ENCODE assay signal across 8 mouse cellular contexts in the genomic region with DNA sequence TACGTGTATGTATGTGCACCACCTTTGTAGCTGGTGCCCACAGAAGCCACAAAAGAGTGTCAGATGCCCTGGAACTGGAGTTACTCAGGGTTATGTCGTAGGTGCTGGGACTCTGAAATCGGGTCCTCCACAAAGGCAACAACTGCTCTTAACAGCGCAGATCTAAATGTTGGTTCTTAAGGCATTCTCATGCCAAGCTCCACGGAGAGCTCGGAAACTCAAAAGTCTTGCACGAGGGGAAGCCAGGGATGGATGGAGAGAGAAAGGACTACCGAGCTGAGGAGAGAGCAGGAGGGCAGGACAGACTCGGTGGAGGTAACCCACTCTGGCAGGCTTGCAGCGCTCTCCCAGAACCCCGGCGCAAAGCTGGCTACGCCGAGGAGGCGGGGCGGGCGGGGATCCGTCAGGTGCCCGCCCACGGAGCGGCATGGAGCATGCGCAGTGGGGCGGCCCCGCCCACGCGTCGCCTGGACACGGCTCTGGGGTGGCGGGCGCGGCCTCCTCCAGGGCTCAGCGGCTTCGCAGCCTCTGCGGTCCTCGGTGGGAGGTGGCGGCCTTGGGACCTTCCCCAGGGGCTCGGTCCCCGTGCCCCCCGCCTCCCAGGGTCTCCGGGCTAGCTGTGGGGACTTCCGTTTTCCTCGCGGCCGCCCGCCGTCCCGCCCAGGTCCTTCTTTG. TPM values are rescaled to one million over a fixed set of nuclear protein-coding genes. Genes with fewer than 3 reads are reported as not detected.
DNase-seq lines count a peak whose midpoint lies in the region; ATAC-seq and TF ChIP-seq lines count a peak whose summit lies in the region.

A gene (plus strand): TSS at position 516 of the 675 bp plus-strand sequence.

- ATAC-seq in embryonic facial prominence, embryonic 13.5 days (ENCODE audit: insufficient number of reproducible peaks, insufficient read depth, low FRiP score, low TSS enrichment, low read depth): peak; percentile 98
- peak; percentile 97 for ATAC-seq in limb, embryonic 14.5 days (ENCODE audit: low FRiP score, low read depth)
- peak; percentile 98 for ATAC-seq in midbrain, postnatal 0 days (ENCODE audit: low FRiP score)

- peak; percentile 68; the same call in 1 of the 2 replicates for TF ChIP-seq POLR2A in limb, embryonic 14.5 days (IDR thresholded peaks at IDR 0.05; ENCODE audit: borderline replicate concordance, extremely low read depth, insufficient read depth, insufficient read length)

- no peaks in the 10 kb centered on the region for H3K9me3 ChIP-seq in embryonic facial prominence, embryonic 13.5 days
- no peaks in the 10 kb centered on the region for H3K9me3 ChIP-seq in limb, embryonic 14.5 days (ENCODE audit: control insufficient read depth, low read length)
- no peaks in the 10 kb centered on the region for H3K9me3 ChIP-seq in midbrain, postnatal 0 days (ENCODE audit: low read length)

- H3K27ac ChIP-seq in embryonic facial prominence, embryonic 13.5 days: peak within 1 kb of the TSS; percentile 85
- H3K27ac ChIP-seq in limb, embryonic 14.5 days (replicated peaks; ENCODE audit: low read depth, low read length): peak within 1 kb of the TSS; percentile 71
- H3K27ac ChIP-seq in midbrain, postnatal 0 days (ENCODE audit: low read depth, low read length): peak within 1 kb of the TSS; percentile 88

- peak; percentile 93 for DNase-seq in 3134 (ENCODE audit: extremely low read depth, insufficient read length, low spot score)
- peak; percentile 97 to 98 for DNase-seq in adrenal gland, postnatal 36 days
- DNase-seq in heart, adult 8-10 months (ENCODE audit: low spot score): peak; percentile 87
- peak; percentile 91 for DNase-seq in kidney, adult 9 months
- peak; percentile 93 for DNase-seq in limb, embryonic 14.5 days (ENCODE audit: low spot score)
- DNase-seq in midbrain, postnatal 0 days (ENCODE audit: low spot score): peak; percentile 95
- DNase-seq in spleen, postnatal 14 days (ENCODE audit: low spot score in 2 of 2): peak; percentile 89 to 91

- under 1% methylated on average over 47 of the region's 47 CpGs for WGBS in embryonic facial prominence, embryonic 13.5 days
- WGBS in limb, embryonic 14.5 days: under 1% methylated on average over 36 of the region's 47 CpGs
- WGBS in midbrain, postnatal 0 days: 1% methylated on average over 35 of the region's 47 CpGs

- no peaks in the 10 kb centered on the region for H3K27me3 ChIP-seq in embryonic facial prominence, embryonic 13.5 days
- no peaks in the 10 kb centered on the region for H3K27me3 ChIP-seq in limb, embryonic 14.5 days (ENCODE audit: control insufficient read depth, insufficient read depth, low read length)
- H3K27me3 ChIP-seq in midbrain, postnatal 0 days (ENCODE audit: insufficient read depth, low read length): no peaks in the 10 kb centered on the region

- H3K4me3 ChIP-seq in embryonic facial prominence, embryonic 13.5 days: peak within 1 kb of the TSS; percentile 94
- H3K4me3 ChIP-seq in limb, embryonic 14.5 days (replicated peaks; ENCODE audit: low read length): peak within 1 kb of the TSS; percentile 93
- peak within 1 kb of the TSS; percentile 75 for H3K4me3 ChIP-seq in midbrain, postnatal 0 days (ENCODE audit: low read depth, low read length)

- TF ChIP-seq CTCF in midbrain, postnatal 0 days (IDR thresholded peaks at IDR 0.05): no peak

- peak within 1 kb of the TSS; percentile 96 for H3K9ac ChIP-seq in embryonic facial prominence, embryonic 13.5 days
- H3K9ac ChIP-seq in limb, embryonic 14.5 days (ENCODE audit: low read depth, low read length, severe bottlenecking): peak within 1 kb of the TSS; percentile 96
- peak within 1 kb of the TSS; percentile 92 for H3K9ac ChIP-seq in midbrain, postnatal 0 days (replicated peaks; ENCODE audit: low read length, poor library complexity, severe bottlenecking)

- peaks cover 4% of the 10 kb centered on the region; the same call in 1 of the 2 replicates for H3K4me1 ChIP-seq in embryonic facial prominence, embryonic 13.5 days
- H3K4me1 ChIP-seq in limb, embryonic 14.5 days (ENCODE audit: control insufficient read depth, insufficient read depth, low read length): peaks cover 4% of the 10 kb centered on the region; the same call in 1 of the 2 replicates
- H3K4me1 ChIP-seq in midbrain, postnatal 0 days (ENCODE audit: insufficient read depth, low read length): peaks cover 5% of the 10 kb centered on the region; the same call in 1 of the 2 replicates

- H3K36me3 ChIP-seq in embryonic facial prominence, embryonic 13.5 days: peaks cover 20% of the 10 kb centered on the region
- peaks cover 14% of the 10 kb centered on the region for H3K36me3 ChIP-seq in limb, embryonic 14.5 days (ENCODE audit: control insufficient read depth, insufficient read depth, low read length)
- H3K36me3 ChIP-seq in midbrain, postnatal 0 days (ENCODE audit: insufficient read depth, low read length): peaks cover 8% of the 10 kb centered on the region; the same call in 1 of the 2 replicates

- H3K4me2 ChIP-seq in embryonic facial prominence, embryonic 13.5 days: peak within 1 kb of the TSS; percentile 59
- peak within 1 kb of the TSS; percentile 55 for H3K4me2 ChIP-seq in limb, embryonic 14.5 days (replicated peaks; ENCODE audit: low read depth, low read length, severe bottlenecking)
- H3K4me2 ChIP-seq in midbrain, postnatal 0 days (ENCODE audit: low read depth, low read length, poor library complexity, severe bottlenecking): peak within 1 kb of the TSS; percentile 44

RNA-seq across cellular contexts. Expression of the gene that starts here (rescaled TPM):
- 1 to 10 TPM; 8.6 to 9.9 TPM for total RNA-seq in adrenal gland, postnatal 36 days (2021)
- polyA plus RNA-seq in embryonic facial prominence, embryonic 13.5 days (2015; fragmentation: Nextera tagmentation; extraction: Ambion mirVana): 15.4 and 16.0 TPM in 2 replicates
- total RNA-seq in heart, adult 8-10 months (2022): 1 to 10 TPM; 4.0 to 4.8 (median 4.4) TPM
- polyA plus RNA-seq in limb, embryonic 14.5 days (2012; rRNA removed): 12.1 and 12.5 TPM in 2 replicates
- 12.2 and 13.3 TPM in 2 replicates for polyA plus RNA-seq in limb, embryonic 14.5 days (2014; fragmentation: Nextera tagmentation; extraction: Ambion mirVana)
- 36.8 and 45.4 TPM in 2 replicates for total RNA-seq in midbrain, postnatal 0 days (2014; rRNA removed)
- 12.5 and 15.9 TPM in 2 replicates for polyA plus RNA-seq in midbrain, postnatal 0 days (2015; fragmentation: Nextera tagmentation; extraction: Ambion mirVana)

Comparison
In these comparisons a context has a peak if more than half of its experiments do, and no peak if none do; other contexts are left out.
1. Peak in every context shown above with its lines: DNase-seq, ATAC-seq, H3K4me3 ChIP-seq and H3K27ac ChIP-seq.